Mouse (Mus musculus): ENCODE measurements at regions not wholly inside any gene's neighbourhood (a gene's known extent, or its start where the extent isn't known, plus 50 kb on each side); places are given as distances from the start of the nearest gene placed in this dataset.

DNA sequence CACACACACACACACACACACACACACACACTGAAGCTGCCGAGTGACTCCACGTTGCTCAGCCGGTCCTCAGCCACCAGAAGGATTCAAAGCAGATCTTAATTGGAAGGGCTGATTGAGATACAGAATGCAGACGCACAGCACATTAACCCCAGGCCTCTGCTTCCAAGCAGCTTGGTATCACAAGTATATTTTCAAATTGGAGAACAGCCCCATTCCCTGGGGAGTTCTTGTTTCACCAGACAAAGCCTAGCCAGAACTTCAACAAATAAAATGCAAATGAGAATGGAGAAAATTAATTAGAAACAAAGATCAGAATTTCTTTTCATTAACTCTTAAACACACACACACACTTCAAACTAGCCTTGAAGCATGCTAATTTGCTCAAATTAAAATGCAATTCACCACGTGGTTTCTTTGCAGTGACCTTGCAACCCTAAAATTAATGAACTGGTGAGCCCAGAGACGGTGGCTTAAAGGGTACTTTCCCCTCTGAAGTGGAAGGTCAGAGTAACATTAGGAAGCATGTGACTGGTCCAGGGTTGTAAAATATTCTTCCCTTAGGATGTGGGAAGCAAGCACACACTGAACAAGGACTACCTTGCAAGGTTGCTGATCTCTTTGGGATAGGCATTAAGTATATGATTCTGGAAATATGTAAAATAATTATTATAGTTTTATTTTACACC lies 72.2 kb upstream of the Dapk1 start:
- no peak overlapping the region for H3ac ChIP-seq (ENCODE audit: control insufficient read depth, insufficient read length)
- H3K4me3 ChIP-seq: no peak overlapping the region
- H3K27me3 ChIP-seq (ENCODE audit: control insufficient read depth, insufficient read depth, insufficient read length): peaks cover 11% of the 10 kb centered on the region
- TF ChIP-seq USF1 (IDR thresholded peaks at IDR 0.05; ENCODE audit: low read depth) (no peak), POLR2AphosphoS2 (IDR thresholded peaks at IDR 0.05; ENCODE audit: insufficient read length, low read depth) (no peak), MAX (IDR thresholded peaks at IDR 0.05; ENCODE audit: low read depth) (no peak), E2F4 (IDR thresholded peaks at IDR 0.05; ENCODE audit: insufficient read depth) (no peak), REST (IDR thresholded peaks at IDR 0.05; ENCODE audit: insufficient read depth, insufficient read length) (no peak), POLR2A (IDR thresholded peaks at IDR 0.05; ENCODE audit: insufficient read length, low read depth) (no peak), MYOG (IDR thresholded peaks at IDR 0.05; ENCODE audit: control insufficient read depth in 1 of 3, insufficient read depth in 1 of 3, insufficient read length in 2 of 3, low read depth in 2 of 3) (no peak), SRF (IDR thresholded peaks at IDR 0.05; ENCODE audit: control insufficient read depth, insufficient read length, low read depth) (no peak), TCF12 (IDR thresholded peaks at IDR 0.05; ENCODE audit: insufficient read depth, poor library complexity, severe bottlenecking) (no peak), TCF3 (IDR thresholded peaks at IDR 0.05; ENCODE audit: insufficient read length, low read depth) (no peak)
- no peak overlapping the region for H3K4me2 ChIP-seq (ENCODE audit: low read depth)
- H3K79me2 ChIP-seq (ENCODE audit: control insufficient read depth, insufficient read depth): no peaks in the 10 kb centered on the region
- no peaks in the 10 kb centered on the region for H3K36me3 ChIP-seq (ENCODE audit: control insufficient read depth, insufficient read depth)

DNA sequence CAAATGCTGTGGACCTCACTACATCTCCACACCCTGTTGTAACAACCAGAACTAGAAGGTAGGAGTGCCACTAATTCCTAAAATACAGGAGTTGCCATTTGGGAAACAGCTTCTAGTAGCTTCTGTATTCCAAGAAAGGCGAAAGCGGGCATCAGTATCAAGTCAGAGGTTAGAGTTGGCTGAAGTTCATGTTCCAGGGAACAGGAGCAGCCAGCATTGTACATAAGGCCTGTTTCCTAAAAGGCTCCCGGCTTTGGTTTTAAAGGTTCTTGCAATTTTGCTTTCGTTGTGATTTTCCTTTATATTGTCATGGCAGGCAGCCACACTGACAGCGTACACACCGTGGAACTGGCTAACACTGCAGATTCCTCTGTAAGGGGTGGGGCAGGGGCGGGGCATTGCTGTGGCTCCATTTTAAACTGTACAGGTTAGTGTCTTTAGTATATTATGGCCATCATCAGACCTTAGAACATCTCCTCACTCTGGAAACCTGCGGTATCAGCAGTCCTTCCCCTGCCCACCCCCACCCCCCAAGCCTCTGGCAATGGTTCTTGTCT lies 67.8 kb upstream of the Dapk1 start:
- no peak overlapping the region for H3K4me2 ChIP-seq (ENCODE audit: low read depth)
- peaks cover 15% of the 10 kb centered on the region for H3K27me3 ChIP-seq (ENCODE audit: control insufficient read depth, insufficient read depth, insufficient read length)
- no peaks in the 10 kb centered on the region for H3K79me2 ChIP-seq (ENCODE audit: control insufficient read depth, insufficient read depth)
- TF ChIP-seq USF1 (IDR thresholded peaks at IDR 0.05; ENCODE audit: low read depth): no peak
- no peak for TF ChIP-seq REST (IDR thresholded peaks at IDR 0.05; ENCODE audit: insufficient read depth, insufficient read length)
- no peak for TF ChIP-seq TCF3 (IDR thresholded peaks at IDR 0.05; ENCODE audit: insufficient read length, low read depth)
- no peak for TF ChIP-seq TCF12 (IDR thresholded peaks at IDR 0.05; ENCODE audit: insufficient read depth, poor library complexity, severe bottlenecking)
- no peak for TF ChIP-seq POLR2AphosphoS2 (IDR thresholded peaks at IDR 0.05; ENCODE audit: insufficient read length, low read depth)
- TF ChIP-seq MYOD1 (IDR thresholded peaks at IDR 0.05; ENCODE audit: control insufficient read depth in 1 of 3, insufficient read length in 2 of 3, low read depth in 2 of 3): no peak
- no peak for TF ChIP-seq MAX (IDR thresholded peaks at IDR 0.05; ENCODE audit: low read depth)
- no peak for TF ChIP-seq POLR2A (IDR thresholded peaks at IDR 0.05; ENCODE audit: insufficient read length, low read depth)
- TF ChIP-seq MYOG (IDR thresholded peaks at IDR 0.05; ENCODE audit: control insufficient read depth in 1 of 3, insufficient read depth in 1 of 3, insufficient read length in 2 of 3, low read depth in 2 of 3): no peak
- TF ChIP-seq E2F4 (IDR thresholded peaks at IDR 0.05; ENCODE audit: insufficient read depth): no peak
- TF ChIP-seq SRF (IDR thresholded peaks at IDR 0.05; ENCODE audit: control insufficient read depth, insufficient read length, low read depth): no peak
- TF ChIP-seq CEBPB (IDR thresholded peaks at IDR 0.05; ENCODE audit: insufficient read depth, poor library complexity, severe bottlenecking): no peak
- H3ac ChIP-seq (ENCODE audit: control insufficient read depth, insufficient read length): no peak overlapping the region
- H3K4me3 ChIP-seq: no peak overlapping the region
- no peaks in the 10 kb centered on the region for H3K36me3 ChIP-seq (ENCODE audit: control insufficient read depth, insufficient read depth)

DNA sequence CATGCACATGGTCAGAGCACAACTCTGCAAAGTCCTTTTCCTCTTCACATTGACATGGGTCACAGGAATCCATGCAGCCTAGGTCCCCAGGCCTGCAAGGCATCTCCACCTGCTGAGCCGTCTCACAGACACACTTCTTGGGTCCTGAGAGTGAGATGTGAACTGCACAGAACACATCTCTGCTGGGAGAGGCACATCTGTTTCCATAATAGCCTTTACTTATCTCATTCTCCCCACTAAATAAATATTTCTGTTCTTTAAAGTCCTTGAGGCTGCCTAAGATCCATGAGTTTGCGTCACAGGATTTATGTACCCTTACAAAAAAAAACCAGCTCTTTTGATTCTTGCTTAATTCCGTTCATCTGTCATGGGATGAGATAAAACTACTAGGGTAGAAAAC lies 67.2 kb upstream of the Dapk1 start:
- H3K27me3 ChIP-seq (ENCODE audit: control insufficient read depth, insufficient read depth, insufficient read length): peaks cover 15% of the 10 kb centered on the region
- TF ChIP-seq MYOG (IDR thresholded peaks at IDR 0.05; ENCODE audit: control insufficient read depth in 1 of 3, insufficient read depth in 1 of 3, insufficient read length in 2 of 3, low read depth in 2 of 3) (no peak), SRF (IDR thresholded peaks at IDR 0.05; ENCODE audit: control insufficient read depth, insufficient read length, low read depth) (no peak), E2F4 (IDR thresholded peaks at IDR 0.05; ENCODE audit: insufficient read depth) (no peak), TCF12 (IDR thresholded peaks at IDR 0.05; ENCODE audit: insufficient read depth, poor library complexity, severe bottlenecking) (no peak), MAX (IDR thresholded peaks at IDR 0.05; ENCODE audit: low read depth) (no peak)
- H3K4me3 ChIP-seq: no peak overlapping the region
- H3K4me2 ChIP-seq (ENCODE audit: low read depth): no peak overlapping the region
- no peaks in the 10 kb centered on the region for H3K79me2 ChIP-seq (ENCODE audit: control insufficient read depth, insufficient read depth)
- no peak overlapping the region for H3ac ChIP-seq (ENCODE audit: control insufficient read depth, insufficient read length)
- H3K36me3 ChIP-seq (ENCODE audit: control insufficient read depth, insufficient read depth): no peaks in the 10 kb centered on the region

DNA sequence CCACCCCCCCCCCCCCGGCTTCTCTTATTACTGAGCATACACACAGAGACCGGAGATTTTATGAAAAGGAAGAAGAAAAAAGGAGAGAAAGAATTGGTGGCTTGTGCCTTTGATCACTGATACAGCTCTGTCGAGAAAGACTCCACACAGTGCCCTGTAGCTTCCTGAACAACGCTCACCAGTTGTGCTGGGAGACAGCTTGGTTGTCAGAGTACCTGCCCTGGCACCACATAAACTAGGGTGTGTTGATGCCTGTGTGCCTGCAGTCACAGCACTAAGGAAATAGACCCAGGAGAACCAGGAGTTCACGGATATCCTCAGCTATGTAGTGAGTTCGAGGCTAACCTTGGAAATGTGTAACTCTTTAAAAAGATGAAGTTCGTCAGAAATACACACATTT lies 66.7 kb upstream of the Dapk1 start:
- H3ac ChIP-seq (ENCODE audit: control insufficient read depth, insufficient read length): no peak overlapping the region
- H3K4me3 ChIP-seq: no peak overlapping the region
- no peaks in the 10 kb centered on the region for H3K36me3 ChIP-seq (ENCODE audit: control insufficient read depth, insufficient read depth)
- TF ChIP-seq POLR2AphosphoS2 (IDR thresholded peaks at IDR 0.05; ENCODE audit: insufficient read length, low read depth) (no peak), E2F4 (IDR thresholded peaks at IDR 0.05; ENCODE audit: insufficient read depth) (no peak), TCF12 (IDR thresholded peaks at IDR 0.05; ENCODE audit: insufficient read depth, poor library complexity, severe bottlenecking) (no peak), MYOG (IDR thresholded peaks at IDR 0.05; ENCODE audit: control insufficient read depth in 1 of 3, insufficient read depth in 1 of 3, insufficient read length in 2 of 3, low read depth in 2 of 3) (no peak), CEBPB (IDR thresholded peaks at IDR 0.05; ENCODE audit: insufficient read depth, poor library complexity, severe bottlenecking) (no peak), MAX (IDR thresholded peaks at IDR 0.05; ENCODE audit: low read depth) (no peak), REST (IDR thresholded peaks at IDR 0.05; ENCODE audit: insufficient read depth, insufficient read length) (no peak), POLR2A (IDR thresholded peaks at IDR 0.05; ENCODE audit: insufficient read length, low read depth) (no peak), MYOD1 (IDR thresholded peaks at IDR 0.05; ENCODE audit: control insufficient read depth in 1 of 3, insufficient read length in 2 of 3, low read depth in 2 of 3) (no peak), SRF (IDR thresholded peaks at IDR 0.05; ENCODE audit: control insufficient read depth, insufficient read length, low read depth) (no peak), USF1 (IDR thresholded peaks at IDR 0.05; ENCODE audit: low read depth) (no peak)
- H3K4me2 ChIP-seq (ENCODE audit: low read depth): no peak overlapping the region
- H3K27me3 ChIP-seq (ENCODE audit: control insufficient read depth, insufficient read depth, insufficient read length): peaks cover 15% of the 10 kb centered on the region
- H3K79me2 ChIP-seq (ENCODE audit: control insufficient read depth, insufficient read depth): no peaks in the 10 kb centered on the region

Measured in myocyte (in vitro differentiated cells).